In genomic region chr4:117095551-117096452, GRCm38 (mm10) we compare ENCODE assay signal across 8 mouse cellular contexts. TPM values are rescaled to one million over a fixed set of nuclear protein-coding genes. Genes with fewer than 3 reads are reported as not detected.
DNase-seq lines count a peak whose midpoint lies in the region; ATAC-seq and TF ChIP-seq lines count a peak whose summit lies in the region.

Gene Ptch2, plus strand, starts transcription at chr4:117096075.

- no peaks in the 10 kb centered on the region for H3K9me3 ChIP-seq in forebrain, embryonic 15.5 days

- peak within 1 kb of the TSS; percentile 41 for H3K27ac ChIP-seq in forebrain, embryonic 15.5 days (replicated peaks)

- 0 out of 2 replicates have a peak, but pooled peaks have one; percentile 4 for TF ChIP-seq POLR2A in brain, embryonic 14.5 days (IDR thresholded peaks at IDR 0.05; ENCODE audit: borderline replicate concordance, extremely low read depth, insufficient read depth, insufficient read length, poor library complexity, severe bottlenecking)

- no peak for TF ChIP-seq CTCF in brain, embryonic 14.5 days (IDR thresholded peaks at IDR 0.05; ENCODE audit: borderline replicate concordance, extremely low read depth, insufficient read depth, insufficient read length)

- under 1% methylated on average over 48 of the region's 50 CpGs for WGBS in forebrain, embryonic 15.5 days

- H3K4me2 ChIP-seq in forebrain, embryonic 15.5 days (replicated peaks), result peak within 1 kb of the TSS; percentile 87

- intact Hi-C loops in heart, postnatal 10 days (cut with DNase I), result loop anchor here (5.0 kb wide), 2 partner anchors 79 to 94 kb away; partner anchors contain the start of gene Eif2b3

- H3K4me1 ChIP-seq in forebrain, embryonic 15.5 days, result peaks cover 27% of the 10 kb centered on the region

- peak within 1 kb of the TSS; percentile 67 for H3K9ac ChIP-seq in forebrain, embryonic 15.5 days (replicated peaks)

- H3K27me3 ChIP-seq in forebrain, embryonic 15.5 days, result peaks cover 3% of the 10 kb centered on the region; the same call in 1 of the 2 replicates

- H3K4me3 ChIP-seq in forebrain, embryonic 15.5 days, result peak within 1 kb of the TSS; percentile 65

- peak; percentile 79 for ATAC-seq in forebrain, embryonic 15.5 days (replicated peaks)
- ATAC-seq in neutrophil, adult 5-6 weeks (ENCODE audit: extremely low read depth, insufficient number of reproducible peaks, low FRiP score, poor library complexity, severe bottlenecking), result peak; percentile 35; the same call in 1 of the 2 replicates

- peak; percentile 93 for DNase-seq in ES-CJ7 (ENCODE audit: low read depth, low spot score)
- DNase-seq in brain, embryonic 14.5 days (ENCODE audit: low read depth), result peak; percentile 86
- peak; percentile 87 to 88 for DNase-seq in heart, postnatal 10 days
- DNase-seq in kidney, postnatal 4 days, result peak; percentile 94 to 96
- DNase-seq in lung, adult 18-20 months, result peak; percentile 48 to 55
- peak; percentile 91 for DNase-seq in thymus, postnatal 4 days

- H3K36me3 ChIP-seq in forebrain, embryonic 15.5 days, result no peaks in the 10 kb centered on the region

RNA-seq across cellular contexts. Expression of gene Ptch2, which starts in this region (rescaled TPM):
- polyA plus RNA-seq in brain, embryonic 14.5 days (2012; rRNA removed), result 11.6 and 18.6 TPM in 2 replicates
- polyA plus RNA-seq in forebrain, embryonic 15.5 days (2015; fragmentation: Nextera tagmentation; extraction: Ambion mirVana), result 3.6 and 3.8 TPM in 2 replicates
- 1 to 10 TPM; 3.6 to 4.3 TPM for total RNA-seq in heart, postnatal 10 days (2021)
- 0.35 TPM in 1 of 2 replicates, not detected in the other for total RNA-seq in neutrophil, adult 5-6 weeks (2017)

Comparison
In these comparisons a context has a peak if more than half of its experiments do, and no peak if none do; other contexts are left out.
1. Peak in every context shown above with its lines: DNase-seq, ATAC-seq, H3K4me3 ChIP-seq and H3K27ac ChIP-seq.
2. Peak in ATAC-seq in neutrophil, adult 5-6 weeks; RNA of the gene not detected or under 1 TPM.